Comparison of ENCODE assay signal across 7 mouse cellular contexts in genomic region chr6:148384111-148384895, GRCm38 (mm10). TPM values are rescaled to one million over a fixed set of nuclear protein-coding genes. Genes with fewer than 3 reads are reported as not detected.
DNase-seq lines count a peak whose midpoint lies in the region; ATAC-seq lines count a peak whose summit lies in the region.

No protein-coding gene starts in this region.

- WGBS in forebrain, embryonic 15.5 days, result 69% methylated on average over 6 of the region's 6 CpGs

- no peak for ATAC-seq in forebrain, embryonic 15.5 days (replicated peaks)

- no peak overlapping the region for H3K4me2 ChIP-seq in forebrain, embryonic 15.5 days (replicated peaks)

- no peaks in the 10 kb centered on the region for H3K9me3 ChIP-seq in forebrain, embryonic 15.5 days

- H3K27ac ChIP-seq in forebrain, embryonic 15.5 days (replicated peaks), result no peak overlapping the region

- no peaks in the 10 kb centered on the region for H3K36me3 ChIP-seq in forebrain, embryonic 15.5 days

- peak; percentile 31 for DNase-seq in urinary bladder, postnatal 14 days (ENCODE audit: low spot score)
- DNase-seq in urinary bladder, adult 2 months (ENCODE audit: low spot score), result no peak
- DNase-seq in gonadal fat pad, adult 2 months (ENCODE audit: low read depth), result peak; percentile 37
- peak; percentile 75 to 76 for DNase-seq in kidney, postnatal 36 days
- no peak for DNase-seq in retina, postnatal 1 day
- DNase-seq in left cerebral cortex, adult 9 months (ENCODE audit: low spot score in 2 of 2), result no peak

- no peak overlapping the region for H3K4me3 ChIP-seq in forebrain, embryonic 15.5 days

- no peaks in the 10 kb centered on the region for H3K27me3 ChIP-seq in forebrain, embryonic 15.5 days

- no peak overlapping the region for H3K9ac ChIP-seq in forebrain, embryonic 15.5 days (replicated peaks)

- peaks cover 3% of the 10 kb centered on the region; the same call in 1 of the 2 replicates for H3K4me1 ChIP-seq in forebrain, embryonic 15.5 days

RNA-seq across cellular contexts. Expression of gene Tmtc1, which starts 59.9 kb away (rescaled TPM):
- polyA plus RNA-seq in urinary bladder, adult 2 months (2012; rRNA removed), result 14.2 and 17.9 TPM in 2 replicates
- 12.0 and 15.3 TPM in 2 replicates for polyA plus RNA-seq in gonadal fat pad, adult 2 months (2012; rRNA removed)
- polyA plus RNA-seq in forebrain, embryonic 15.5 days (2015; fragmentation: Nextera tagmentation; extraction: Ambion mirVana), result 2.6 TPM in 2 replicates

Comparison
In these comparisons a context has a peak if more than half of its experiments do, and no peak if none do; other contexts are left out.
1. DNase-seq: peak in urinary bladder, postnatal 14 days (single experiment), gonadal fat pad, adult 2 months (single experiment) and kidney, postnatal 36 days (2 of 2); none in urinary bladder, adult 2 months (single experiment), retina, postnatal 1 day (single experiment) and left cerebral cortex, adult 9 months (0 of 2).